Mouse (Mus musculus) embryonic fibroblast, embryonic 13.5 days (primary cell): Measurements from ENCODE around the gene Col5a1.

Experiments used
- CTCF ChIP-seq: IDR thresholded peaks from 2 replicates; pipeline ENCODE4 v1.5.1; 2011; ENCODE audit warnings: mild to moderate bottlenecking, control low read depth, low read length, moderate library complexity, borderline replicate concordance; ENCODE audit not compliant: insufficient read depth
- POLR2A ChIP-seq: IDR thresholded peaks from 2 replicates; pipeline ENCODE4 v1.6.1; 2011; ENCODE audit warnings: low read depth, mild to moderate bottlenecking, control low read depth, low read length, moderate library complexity

GRCm38 (mm10) chr2:28046311-28046710, 160.1 kb downstream of the Col5a1 start:
- TF ChIP-seq CTCF (no peak), POLR2A (no peak)
